27 mouse cellular contexts compared by ENCODE assay signal in the genomic region with DNA sequence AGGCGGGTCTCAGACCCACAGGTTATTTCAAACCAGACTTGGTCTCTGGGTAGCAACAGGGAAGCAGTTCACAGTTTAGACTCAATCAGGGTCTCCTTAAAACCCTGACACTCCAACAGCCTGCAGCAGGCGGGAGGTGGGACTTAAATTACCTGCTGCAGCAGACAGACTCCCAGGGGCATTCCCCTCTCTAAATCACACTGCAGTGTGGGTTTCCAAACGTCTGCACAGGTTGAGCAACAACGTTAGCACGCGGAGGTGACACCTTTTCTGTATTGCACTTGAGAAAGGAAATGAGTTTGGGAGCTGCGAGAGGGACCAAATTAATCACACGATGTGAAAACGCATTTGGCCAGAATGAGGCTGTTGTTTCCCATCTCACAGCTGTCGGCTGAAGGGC. TPM values are rescaled to one million over a fixed set of nuclear protein-coding genes. Genes with fewer than 3 reads are reported as not detected.
A peak's percentile ranks its signal among the peaks of the same experiment; 100 is the strongest.
DNase-seq lines count a peak whose midpoint lies in the region; ATAC-seq lines count a peak whose summit lies in the region.
"Had no signal": no experiment of that assay in that cellular context is flagged by ENCODE, and none has a peak within 500 bp of the region (broad histone marks: within the 10 kb centered on the region; RNA-seq: fewer than 3 reads in every experiment).

No protein-coding gene starts in this region.

- peak; percentile 85 for ATAC-seq in hindbrain, embryonic 16.5 days
- ATAC-seq in hindbrain, embryonic 11.5 days (ENCODE audit: low FRiP score), result no peak
- ATAC-seq in megakaryocyte-erythroid progenitor cell, adult 5-6 weeks (replicated peaks; ENCODE audit: low FRiP score, low TSS enrichment, poor library complexity, severe bottlenecking), result no peak
- ATAC-seq: forebrain, embryonic 13.5 days; intestine, embryonic 16.5 days had no signal

- H3K36me3 ChIP-seq in hindbrain, embryonic 16.5 days (ENCODE audit: control insufficient read depth, insufficient read depth, low read length), result no peaks in the 10 kb centered on the region
- H3K36me3 ChIP-seq in hindbrain, embryonic 11.5 days (ENCODE audit: control insufficient read depth, insufficient read depth, low read length), result no peaks in the 10 kb centered on the region
- H3K36me3 ChIP-seq in limb, embryonic 10.5 days, result no peaks in the 10 kb centered on the region
- H3K36me3 ChIP-seq: embryonic facial prominence, embryonic 12.5 days; liver, embryonic 15.5 days had no signal

- no peaks in the 10 kb centered on the region for H3K9me3 ChIP-seq in hindbrain, embryonic 16.5 days (ENCODE audit: control insufficient read depth, low read length)
- no peaks in the 10 kb centered on the region for H3K9me3 ChIP-seq in hindbrain, embryonic 11.5 days (ENCODE audit: control insufficient read depth, low read length)
- no peaks in the 10 kb centered on the region for H3K9me3 ChIP-seq in limb, embryonic 10.5 days (replicated peaks)
- H3K9me3 ChIP-seq: embryonic facial prominence, embryonic 12.5 days; forebrain, embryonic 13.5 days; liver, embryonic 15.5 days had no signal

- no peak overlapping the region for H3K9ac ChIP-seq in hindbrain, embryonic 16.5 days (ENCODE audit: low read depth, low read length)
- H3K9ac ChIP-seq in hindbrain, embryonic 11.5 days (ENCODE audit: low read depth, low read length), result no peak overlapping the region
- H3K9ac ChIP-seq: embryonic facial prominence, embryonic 12.5 days; forebrain, embryonic 13.5 days; liver, embryonic 15.5 days had no signal

- no peak overlapping the region for H3K4me2 ChIP-seq in hindbrain, embryonic 16.5 days (ENCODE audit: low read length)
- H3K4me2 ChIP-seq in hindbrain, embryonic 11.5 days (replicated peaks; ENCODE audit: low read depth, low read length), result no peak overlapping the region
- H3K4me2 ChIP-seq: embryonic facial prominence, embryonic 12.5 days; forebrain, embryonic 13.5 days; heart, embryonic 11.5 days; liver, embryonic 15.5 days; midbrain, embryonic 11.5 days had no signal

- H3K27me3 ChIP-seq in hindbrain, embryonic 16.5 days (replicated peaks; ENCODE audit: control insufficient read depth, insufficient read depth, low read length), result no peaks in the 10 kb centered on the region
- no peaks in the 10 kb centered on the region for H3K27me3 ChIP-seq in hindbrain, embryonic 11.5 days (ENCODE audit: control insufficient read depth, insufficient read depth, low read length)
- H3K27me3 ChIP-seq in limb, embryonic 10.5 days (ENCODE audit: low read depth, poor library complexity, severe bottlenecking), result no peaks in the 10 kb centered on the region
- H3K27me3 ChIP-seq: embryonic facial prominence, embryonic 12.5 days; forebrain, embryonic 13.5 days; liver, embryonic 15.5 days had no signal

- no peaks in the 10 kb centered on the region for H3K4me1 ChIP-seq in hindbrain, embryonic 16.5 days (ENCODE audit: control insufficient read depth, insufficient read depth, low read depth, low read length)
- no peaks in the 10 kb centered on the region for H3K4me1 ChIP-seq in hindbrain, embryonic 11.5 days (replicated peaks; ENCODE audit: control insufficient read depth, insufficient read depth, low read length)
- H3K4me1 ChIP-seq in limb, embryonic 10.5 days, result peaks cover 25% of the 10 kb centered on the region
- H3K4me1 ChIP-seq: forebrain, embryonic 13.5 days; liver, embryonic 15.5 days had no signal

- no peak overlapping the region for H3K27ac ChIP-seq in hindbrain, embryonic 16.5 days (ENCODE audit: low read depth, low read length)
- no peak overlapping the region for H3K27ac ChIP-seq in hindbrain, embryonic 11.5 days (ENCODE audit: low read depth, low read length)
- peak overlapping the region; percentile 36; the same call in 1 of the 2 replicates for H3K27ac ChIP-seq in limb, embryonic 10.5 days
- H3K27ac ChIP-seq: embryonic facial prominence, embryonic 12.5 days; forebrain, embryonic 13.5 days; liver, embryonic 15.5 days had no signal

- DNase-seq in hindbrain, embryonic 11.5 days (ENCODE audit: low spot score), result no peak
- DNase-seq in R1 (ENCODE audit: low read depth, low spot score), result peak; percentile 4
- peak; percentile 44 for DNase-seq in limb, embryonic 10.5 days (ENCODE audit: low spot score)
- DNase-seq in lung, postnatal 10 days, result peak; percentile 35
- DNase-seq in frontal cortex, postnatal 25 days (ENCODE audit: low spot score in 2 of 2), result no peak
- no peak for DNase-seq in c-Kit-positive CD71-positive TER-119-positive erythroid progenitor cells, embryonic 14.5 days (ENCODE audit: low spot score)
- DNase-seq: cerebellum, adult 18-20 months; cerebellum, postnatal 14 days; gastrocnemius, postnatal 14 days; heart, adult 11 months; kidney, adult 9 months; kidney, postnatal 25 days; layer of hippocampus, postnatal 36 days; liver; retina, postnatal 1 day; right cerebral cortex, postnatal 25 days had no signal

- WGBS in hindbrain, embryonic 16.5 days, result 60% methylated on average over 10 of the region's 10 CpGs
- WGBS in hindbrain, embryonic 11.5 days, result 71% methylated on average over 10 of the region's 10 CpGs
- 36% methylated on average over 10 of the region's 10 CpGs for WGBS in limb, embryonic 10.5 days

- H3K4me3 ChIP-seq in hindbrain, embryonic 16.5 days (ENCODE audit: low read length), result no peak overlapping the region
- no peak overlapping the region for H3K4me3 ChIP-seq in hindbrain, embryonic 11.5 days (ENCODE audit: low read depth, low read length)
- H3K4me3 ChIP-seq in limb, embryonic 10.5 days, result no peak overlapping the region
- H3K4me3 ChIP-seq: embryonic facial prominence, embryonic 12.5 days; erythroblast, embryonic 14.5 days; forebrain, embryonic 13.5 days; liver, embryonic 15.5 days had no signal

RNA-seq across cellular contexts. Expression of a gene that starts 15.7 kb away (rescaled TPM):
- 11.3 and 14.1 TPM in 2 replicates for polyA plus RNA-seq in hindbrain, embryonic 16.5 days (2015; fragmentation: Nextera tagmentation; extraction: Ambion mirVana)
- 8.4 and 12.5 TPM in 2 replicates for polyA plus RNA-seq in hindbrain, embryonic 11.5 days (2014; fragmentation: Nextera tagmentation; extraction: Ambion mirVana)
- polyA plus RNA-seq in limb, embryonic 10.5 days (2016; fragmentation: Nextera tagmentation; extraction: Ambion mirVana), result 6.7 and 11.4 TPM in 2 replicates
- not detected in 2 replicates for total RNA-seq in megakaryocyte-erythroid progenitor cell, adult 5-6 weeks (2014; fragmentation: Nextera tagmentation)
- total RNA-seq in megakaryocyte-erythroid progenitor cell, adult 5-6 weeks (2017), result not detected in 2 replicates
- total RNA-seq: hematopoietic stem cell, adult 5-6 weeks; monocyte, adult 5-6 weeks had no signal
- polyA plus RNA-seq: erythroblast, embryonic 14.5 days had no signal

Comparison
In these comparisons a context has a peak if more than half of its experiments do, and no peak if none do; other contexts are left out.
1. DNase-seq: peak in R1 (single experiment), limb, embryonic 10.5 days (single experiment) and lung, postnatal 10 days (single experiment); none in hindbrain, embryonic 11.5 days (single experiment), frontal cortex, postnatal 25 days (0 of 2) and c-Kit-positive CD71-positive TER-119-positive erythroid progenitor cells, embryonic 14.5 days (single experiment).